Mouse (Mus musculus) left cerebral cortex, postnatal 25 days (tissue): ENCODE measurements at regions not wholly inside any gene's neighbourhood (a gene's known extent, or its start where the extent isn't known, plus 50 kb on each side); places are given as distances from the start of the nearest gene placed in this dataset.
"Not testable (repeated sequence)": the region's sequence is repeated elsewhere in the genome, so short reads cannot be mapped to it uniquely, and the experiment has no call there.

Experiments
- DNase-seq, 2 experiments: peaks; one replicate each; pipeline ENCODE4 v3.0.0; 2022; ENCODE audit warnings: low spot score in 2 of 2, mixed read lengths in 1 of 2
- intact Hi-C: fragments of 180-260 bp; cut with DNase I; formaldehyde crosslinking; loops from one replicate; pipeline ENCODE4 v1.15.1; 2025

DNA sequence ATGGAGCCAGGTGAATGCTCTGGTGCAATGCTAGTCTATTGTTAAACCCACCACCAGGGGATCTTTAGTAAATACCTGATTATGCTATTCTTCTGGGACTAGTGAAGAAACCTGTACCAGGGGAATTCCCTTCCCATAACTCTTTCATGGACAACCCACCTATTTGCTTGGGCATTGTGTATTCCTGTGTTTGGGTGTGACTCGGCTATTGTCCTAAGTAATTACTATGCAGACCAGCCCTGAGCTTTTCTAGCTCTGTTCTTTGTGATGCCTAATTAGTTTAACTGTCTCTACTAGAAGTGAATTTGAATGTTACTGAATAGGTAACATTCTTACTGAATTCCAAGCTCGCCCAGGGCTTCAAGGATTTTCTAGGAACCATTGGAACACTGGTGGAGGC lies 906.4 kb upstream of the Pcdh9 start:
- DNase-seq, intact Hi-C loops: not testable (repeated sequence)

DNA sequence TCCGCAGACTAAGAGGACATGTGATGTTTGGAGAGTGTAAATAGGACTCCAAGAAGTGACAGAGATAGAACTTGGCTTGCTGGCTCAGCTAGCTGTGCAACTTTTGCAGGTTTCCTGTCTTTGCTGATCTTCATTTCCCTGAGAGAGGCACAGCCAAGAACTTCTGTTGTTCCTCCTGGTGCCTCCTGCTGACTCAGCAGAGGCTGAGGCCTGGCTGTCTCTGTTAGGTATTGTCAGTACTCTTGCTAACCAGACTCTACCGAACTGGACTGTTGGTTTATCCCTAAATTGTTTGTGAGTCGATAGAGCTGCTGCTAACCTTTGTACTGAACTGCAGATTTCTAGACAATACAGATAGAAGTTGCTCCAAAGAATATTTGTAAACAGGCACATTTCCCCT lies 885.4 kb upstream of the Pcdh9 start:
- intact Hi-C loops, result no loop called here

DNA sequence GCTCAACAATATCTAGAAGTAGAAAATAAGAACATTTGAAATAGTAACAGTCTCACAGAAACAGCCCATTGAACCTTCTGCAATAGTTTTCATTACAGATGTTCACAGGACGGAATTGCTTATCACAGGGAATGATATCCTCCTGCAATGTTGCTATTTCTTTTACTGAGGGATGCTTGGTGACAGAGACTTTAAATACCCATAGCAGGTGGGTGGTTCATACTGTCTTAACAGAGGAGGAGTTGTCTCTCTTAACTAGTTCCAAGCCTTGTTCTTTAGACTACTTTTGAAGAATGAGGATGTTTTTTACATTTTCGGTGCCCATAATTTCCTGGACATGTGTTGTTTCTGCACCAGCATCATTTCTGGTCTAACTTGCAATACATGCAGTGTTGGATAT lies 852.2 kb upstream of the Pcdh9 start:
- DNase-seq, result peak in 1 of 2 experiments; percentile 51
- intact Hi-C loops, result no loop called here

More for the DNA sequence above, 885.4 kb upstream of the Pcdh9 start:
- DNase-seq, result no peak
